ENCODE assay signal across 8 mouse cellular contexts in genomic region chr4:3083161-3084020, GRCm38 (mm10).
DNase-seq lines count a peak whose midpoint lies in the region; ATAC-seq and TF ChIP-seq lines count a peak whose summit lies in the region.

No protein-coding gene starts in this region.

- no peak overlapping the region for H3K27ac ChIP-seq in heart, adult 2 months
- no peak overlapping the region for H3K27ac ChIP-seq in liver, embryonic 11.5 days (ENCODE audit: low read depth, low read length)
- H3K27ac ChIP-seq in neural tube, embryonic 15.5 days (replicated peaks), result no peak overlapping the region

- no peaks in the 10 kb centered on the region for H3K36me3 ChIP-seq in heart, adult 2 months (ENCODE audit: control insufficient read depth, insufficient read depth, low read length)
- no peaks in the 10 kb centered on the region for H3K36me3 ChIP-seq in liver, embryonic 11.5 days (ENCODE audit: control insufficient read depth, insufficient read depth, low read length)
- no peaks in the 10 kb centered on the region for H3K36me3 ChIP-seq in neural tube, embryonic 15.5 days

- TF ChIP-seq CTCF in heart, adult 2 months (IDR thresholded peaks at IDR 0.05), result no peak

- no peak overlapping the region for H3K4me2 ChIP-seq in liver, embryonic 11.5 days
- H3K4me2 ChIP-seq in neural tube, embryonic 15.5 days, result no peak overlapping the region

- 45% methylated on average over 8 of the region's 8 CpGs for WGBS in heart, adult 2 months
- whole genome bisulfite sequencing in liver, embryonic 11.5 days, result 51% methylated on average over 8 of the region's 8 CpGs
- 56% methylated on average over 8 of the region's 8 CpGs for WGBS in neural tube, embryonic 15.5 days

- H3K79me2 ChIP-seq in heart, adult 2 months (replicated peaks; ENCODE audit: control insufficient read depth, insufficient read depth, low read length), result no peaks in the 10 kb centered on the region

- intact Hi-C loops in heart, adult 2 months (cut with DNase I), result no loop called here
- intact Hi-C loops in heart, postnatal 10 days (cut with DNase I), result no loop called here
- intact Hi-C loops in heart, postnatal 14 days (cut with DNase I), result no loop called here

- H3K4me3 ChIP-seq in heart, adult 2 months, result no peak overlapping the region
- H3K4me3 ChIP-seq in liver, embryonic 11.5 days (ENCODE audit: low read depth, low read length), result no peak overlapping the region
- no peak overlapping the region for H3K4me3 ChIP-seq in neural tube, embryonic 15.5 days (replicated peaks)

- TF ChIP-seq EP300 in heart, adult 2 months (IDR thresholded peaks at IDR 0.05; ENCODE audit: insufficient read depth, low read depth, low read length), result no peak

- no peaks in the 10 kb centered on the region for H3K27me3 ChIP-seq in heart, adult 2 months (ENCODE audit: control insufficient read depth, insufficient read depth, low read length)
- no peaks in the 10 kb centered on the region for H3K27me3 ChIP-seq in liver, embryonic 11.5 days (replicated peaks; ENCODE audit: control insufficient read depth, insufficient read depth, low read length)
- no peaks in the 10 kb centered on the region for H3K27me3 ChIP-seq in neural tube, embryonic 15.5 days (replicated peaks)

- ATAC-seq in liver, embryonic 11.5 days (replicated peaks; ENCODE audit: low FRiP score), result peak; percentile 28
- peak; percentile 16 for ATAC-seq in neural tube, embryonic 15.5 days (ENCODE audit: low FRiP score)

- H3K9ac ChIP-seq in heart, adult 2 months (ENCODE audit: low read depth, low read length), result no peak overlapping the region
- H3K9ac ChIP-seq in liver, embryonic 11.5 days (ENCODE audit: low read depth, low read length), result no peak overlapping the region
- H3K9ac ChIP-seq in neural tube, embryonic 15.5 days (replicated peaks), result no peak overlapping the region

- H3K9me3 ChIP-seq in liver, embryonic 11.5 days (ENCODE audit: control insufficient read depth, low read length), result peaks cover 69% of the 10 kb centered on the region
- H3K9me3 ChIP-seq in neural tube, embryonic 15.5 days (replicated peaks), result peaks cover 81% of the 10 kb centered on the region

- H3K4me1 ChIP-seq in heart, adult 2 months (ENCODE audit: control insufficient read depth, insufficient read depth, low read length), result no peaks in the 10 kb centered on the region
- H3K4me1 ChIP-seq in liver, embryonic 11.5 days (replicated peaks; ENCODE audit: control insufficient read depth, insufficient read depth, low read length), result no peaks in the 10 kb centered on the region
- H3K4me1 ChIP-seq in neural tube, embryonic 15.5 days, result no peaks in the 10 kb centered on the region

- DNase-seq in heart, adult 2 months, result peak; percentile 5 to 28
- no peak for DNase-seq in heart, postnatal 10 days
- DNase-seq in adipocyte (ENCODE audit: low spot score), result peak; percentile 56
- DNase-seq in heart, postnatal 14 days, result peak; percentile 7 to 9
- peak; percentile 45 for DNase-seq in liver, embryonic 11.5 days (ENCODE audit: low spot score)
- no peak for DNase-seq in adrenal gland, postnatal 14 days
- DNase-seq in layer of hippocampus, adult 9-10 months (ENCODE audit: low spot score), result no peak

- TF ChIP-seq POLR2A in heart, adult 2 months (IDR thresholded peaks at IDR 0.05; ENCODE audit: insufficient read depth, low read depth, low read length), result no peak

Comparison
In these comparisons a context has a peak if more than half of its experiments do, and no peak if none do; other contexts are left out.
1. DNase-seq: peak in heart, adult 2 months (2 of 2), adipocyte (single experiment), heart, postnatal 14 days (2 of 2) and liver, embryonic 11.5 days (single experiment); none in heart, postnatal 10 days (0 of 2), adrenal gland, postnatal 14 days (single experiment) and layer of hippocampus, adult 9-10 months (single experiment).